Mouse (Mus musculus): Measurements from ENCODE around the gene Tmem269. TPM values are rescaled to one million over a fixed set of nuclear protein-coding genes. Genes with fewer than 3 reads are reported as not detected.

Tmem269 gene
- total RNA-seq (2021), result not detected
- long read RNA-seq, result 0 reads

GRCm38 (mm10) chr4:119218169-119218568 lies at the start of gene Tmem269:
Tmem269 (minus strand) TSS chr4:119218217.
- DNase-seq (ENCODE audit: low spot score in 2 of 2), result no peak

DNA sequence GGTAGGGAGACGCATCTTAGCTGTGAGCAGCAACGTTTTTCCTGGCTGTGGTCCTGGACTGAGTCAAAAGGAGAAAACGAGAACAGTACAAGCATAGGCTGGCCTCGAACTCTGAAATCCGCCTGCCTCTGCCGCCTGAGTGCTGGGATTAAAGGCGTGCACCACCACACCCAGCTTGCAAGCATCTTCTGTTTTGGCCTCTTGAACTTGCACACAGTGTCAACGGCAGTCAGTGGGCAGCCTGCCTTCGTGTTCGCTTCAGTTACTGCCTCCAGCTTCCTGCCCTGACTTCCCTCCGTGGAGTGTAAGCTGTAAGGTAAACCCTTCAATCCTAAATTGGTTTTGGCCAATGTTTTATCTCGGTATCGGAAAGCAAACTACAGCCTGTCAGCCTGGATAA lies 48.6 kb upstream of the Tmem269 start:
- no peak for DNase-seq (ENCODE audit: low spot score in 2 of 2)

GRCm38 (mm10) chr4:119263459-119263858 lies 45.4 kb upstream of the Tmem269 start:
- no peak for DNase-seq (ENCODE audit: low spot score in 2 of 2)

DNA sequence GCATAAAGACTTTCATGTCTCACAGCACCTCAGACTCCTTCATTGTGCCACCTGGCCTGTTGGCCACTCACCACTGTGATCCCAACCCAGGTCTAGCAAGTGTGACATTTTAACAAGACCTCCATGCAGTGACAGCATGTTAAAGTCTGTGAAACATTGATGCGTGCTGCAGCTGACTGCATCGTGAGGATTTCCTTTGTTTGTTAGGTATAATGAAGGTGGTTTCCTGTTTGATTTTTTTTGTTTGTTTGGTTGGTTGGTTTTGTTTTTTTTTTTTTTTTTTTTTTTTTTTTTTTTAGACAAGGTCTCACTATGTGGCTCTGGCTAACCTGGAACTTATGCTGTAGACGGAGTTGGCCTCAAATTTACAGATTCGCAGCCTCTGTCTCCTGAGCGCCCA lies 44.5 kb upstream of the Tmem269 start:
- DNase-seq (ENCODE audit: low spot score in 2 of 2), result no peak

- DNase-seq (ENCODE audit: low spot score in 2 of 2), result no peak
These were observed 43.2 kb upstream of the Tmem269 start for GRCm38 (mm10) chr4:119261087-119261713.

GRCm38 (mm10) chr4:119259344-119260254 lies 41.6 kb upstream of the Tmem269 start:
- no peak for DNase-seq (ENCODE audit: low spot score in 2 of 2)

DNA sequence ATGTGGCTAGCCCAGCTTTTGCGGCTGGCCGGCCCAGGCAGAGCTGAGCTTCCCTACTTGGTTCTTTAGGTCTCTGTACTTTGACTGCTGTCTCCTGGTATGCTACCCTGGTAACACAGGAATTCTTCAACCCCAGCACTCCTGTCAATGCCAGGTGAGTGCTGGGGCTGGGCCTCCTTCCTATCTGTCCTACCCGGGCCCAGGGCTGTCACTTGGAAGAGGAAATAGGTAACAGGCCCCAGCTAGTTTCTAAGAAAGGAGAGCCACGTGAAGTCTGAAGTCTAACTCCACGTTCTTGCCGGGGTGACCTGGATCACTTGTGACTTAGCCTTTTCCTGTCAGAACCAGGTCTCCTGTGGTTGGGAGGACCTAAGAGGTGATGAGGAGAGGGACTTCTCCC lies 39.1 kb upstream of the Tmem269 start:
- DNase-seq (ENCODE audit: low spot score in 2 of 2), result no peak

DNA sequence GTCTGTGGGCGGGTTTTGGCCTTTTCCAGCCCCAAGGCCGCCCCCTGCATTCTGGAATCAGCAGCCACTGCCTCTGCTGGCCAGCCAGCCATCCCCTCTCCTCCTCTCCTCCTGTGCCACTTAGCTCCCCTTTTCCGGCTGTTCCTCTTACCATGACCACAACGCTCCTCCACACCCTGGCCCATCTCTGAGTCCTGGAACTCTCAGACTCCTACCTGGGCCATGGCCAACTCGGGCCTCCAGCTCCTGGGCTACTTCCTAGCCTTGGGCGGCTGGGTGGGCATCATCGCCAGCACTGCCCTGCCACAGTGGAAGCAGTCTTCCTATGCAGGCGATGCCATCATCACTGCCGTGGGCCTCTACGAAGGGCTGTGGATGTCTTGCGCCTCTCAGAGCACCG lies 37.3 kb upstream of the Tmem269 start, which contains the start of gene Cldn19:
Gene Cldn19, plus strand, starts transcription at position 64 of the 400 bp plus-strand sequence.
- DNase-seq (ENCODE audit: low spot score in 2 of 2), result no peak

GRCm38 (mm10) chr4:119254012-119254618 lies 36.1 kb upstream of the Tmem269 start:
- peak in 1 of 2 experiments; percentile 22 for DNase-seq (ENCODE audit: low spot score in 2 of 2)

- DNase-seq (ENCODE audit: low spot score in 2 of 2), result no peak
These were observed 34.2 kb upstream of the Tmem269 start for GRCm38 (mm10) chr4:119252025-119252808.

DNA sequence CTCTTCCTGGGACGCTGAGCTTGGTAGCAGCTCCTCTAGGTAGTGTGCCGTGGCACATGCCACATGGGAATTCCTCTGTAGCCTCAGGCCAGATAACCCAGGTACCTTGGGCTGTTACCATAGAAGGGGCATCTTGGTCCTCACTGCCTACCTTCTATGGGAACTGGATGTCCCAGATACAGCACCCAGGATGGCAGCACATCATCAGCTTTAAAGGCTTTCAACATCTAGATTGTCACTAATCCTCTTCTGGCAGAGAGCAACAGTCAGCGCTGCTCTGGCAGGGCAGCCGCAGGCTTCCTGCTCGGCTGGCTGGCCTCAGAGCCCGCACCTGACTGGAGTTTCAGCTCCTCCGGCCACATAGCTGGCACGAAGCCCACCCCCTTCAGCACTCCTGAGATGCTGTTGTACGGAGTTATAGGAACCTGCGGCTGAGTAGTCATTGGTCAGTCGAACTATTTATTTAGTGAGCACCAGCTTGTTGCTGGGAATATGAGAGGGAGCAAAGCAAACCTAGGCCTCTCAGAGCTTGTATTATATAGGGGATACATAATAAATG lies 30.5 kb upstream of the Tmem269 start:
- no peak for DNase-seq (ENCODE audit: low spot score in 2 of 2)

DNA sequence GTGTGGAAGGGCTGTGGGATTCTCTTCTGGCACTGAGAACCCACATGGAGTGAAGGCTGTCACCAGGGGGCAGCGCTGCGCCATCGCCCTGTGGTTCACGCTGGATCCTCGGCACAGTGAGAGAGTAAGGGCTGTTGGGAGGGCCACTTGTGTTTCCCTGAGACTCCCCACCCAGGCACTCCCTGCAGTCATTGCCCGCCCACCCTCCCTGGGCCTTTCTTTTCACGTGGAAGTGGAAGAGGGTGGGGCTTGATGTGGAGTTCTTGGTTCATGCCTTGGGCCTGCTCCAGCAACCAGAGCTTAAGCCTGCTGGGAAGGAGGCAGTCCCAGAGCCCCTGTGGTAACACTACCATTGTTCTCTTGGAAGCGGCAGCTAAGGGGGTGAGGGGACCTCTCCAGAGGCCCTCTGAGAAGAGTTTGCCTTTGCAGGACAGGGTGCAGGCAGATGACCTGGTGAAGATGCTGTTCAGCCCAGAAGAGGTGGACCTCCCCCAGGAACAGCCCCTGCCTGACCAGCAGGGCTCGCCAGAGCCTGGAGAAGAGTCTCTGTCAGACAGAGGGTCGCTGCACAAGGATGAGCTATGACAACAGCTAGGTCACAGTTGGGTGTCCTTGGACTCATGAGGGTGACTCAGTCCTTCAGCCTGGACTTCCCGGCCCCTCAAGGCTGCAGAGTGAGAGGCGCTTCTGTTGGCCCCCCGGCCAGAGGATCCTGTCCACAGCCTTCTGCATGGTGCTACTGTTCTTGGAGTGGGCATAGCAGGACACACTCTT lies 29.6 kb upstream of the Tmem269 start:
- DNase-seq (ENCODE audit: low spot score in 2 of 2), result peak; percentile 73 to 81

DNA sequence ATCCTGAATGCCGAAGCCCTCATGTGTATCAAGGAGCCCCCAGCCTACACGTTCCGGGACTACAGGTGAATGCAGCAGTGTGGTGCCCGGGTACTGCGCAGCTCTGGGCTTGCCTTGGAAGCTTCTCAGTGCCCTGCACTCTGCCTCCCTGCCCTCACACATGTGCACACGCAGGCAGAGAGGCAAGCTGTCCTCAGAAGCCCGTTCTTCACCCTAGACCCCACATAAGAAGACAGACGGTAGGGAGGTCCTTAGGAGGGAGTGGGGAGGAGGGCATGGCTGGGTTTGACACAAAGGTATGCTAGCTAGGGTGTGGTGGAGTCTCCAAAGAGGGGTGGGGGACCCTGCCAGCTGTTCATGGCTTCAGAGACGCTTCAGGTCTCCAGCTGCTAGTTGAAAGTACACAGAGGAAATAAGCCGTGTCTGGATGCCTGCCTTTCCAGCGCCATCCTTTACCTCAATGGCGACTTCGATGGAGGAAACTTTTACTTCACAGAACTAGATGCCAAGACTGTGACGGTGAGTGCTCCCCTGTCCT lies 28.7 kb upstream of the Tmem269 start:
- no peak for DNase-seq (ENCODE audit: low spot score in 2 of 2)

DNA sequence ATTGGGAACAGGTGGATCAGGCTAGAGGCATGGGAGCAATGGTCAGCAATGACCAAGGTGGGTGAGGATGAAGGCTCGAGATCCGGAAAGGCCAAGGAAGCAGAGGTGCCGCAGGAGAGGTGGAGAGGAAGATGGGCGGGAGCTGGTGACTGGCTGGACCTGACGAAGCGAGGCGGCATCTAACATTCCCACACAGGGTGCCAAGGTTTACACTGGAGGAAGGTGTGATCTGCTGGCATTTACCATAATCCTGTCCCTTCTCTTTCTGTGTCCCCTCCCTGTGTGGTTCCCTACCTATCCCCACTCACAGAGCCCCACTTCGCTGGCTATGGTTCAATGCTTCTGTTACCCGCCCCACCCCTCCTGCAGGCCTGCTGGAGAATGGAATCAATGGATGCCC lies 27.9 kb upstream of the Tmem269 start:
- DNase-seq (ENCODE audit: low spot score in 2 of 2), result no peak

DNA sequence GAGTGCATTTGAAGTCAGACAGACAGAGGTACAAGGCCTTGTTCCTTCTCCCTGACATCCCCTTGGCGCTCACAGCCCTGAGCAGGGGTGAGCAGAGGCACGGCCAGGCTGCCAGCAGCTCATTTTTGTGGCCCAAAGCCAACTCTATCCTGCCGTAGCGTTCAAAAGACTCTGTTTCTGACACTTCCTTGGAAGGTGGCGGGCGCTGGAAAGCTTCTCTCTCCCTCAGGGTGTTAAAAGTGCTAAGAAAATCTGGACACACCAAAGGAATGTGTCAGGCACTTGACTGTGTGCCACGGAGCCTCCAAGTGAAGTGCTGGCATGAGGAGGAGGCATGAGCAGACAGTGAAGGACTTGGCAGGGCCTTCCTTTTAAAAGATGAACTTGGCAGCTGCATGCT lies 27.5 kb upstream of the Tmem269 start:
- no peak for DNase-seq (ENCODE audit: low spot score in 2 of 2)

DNA sequence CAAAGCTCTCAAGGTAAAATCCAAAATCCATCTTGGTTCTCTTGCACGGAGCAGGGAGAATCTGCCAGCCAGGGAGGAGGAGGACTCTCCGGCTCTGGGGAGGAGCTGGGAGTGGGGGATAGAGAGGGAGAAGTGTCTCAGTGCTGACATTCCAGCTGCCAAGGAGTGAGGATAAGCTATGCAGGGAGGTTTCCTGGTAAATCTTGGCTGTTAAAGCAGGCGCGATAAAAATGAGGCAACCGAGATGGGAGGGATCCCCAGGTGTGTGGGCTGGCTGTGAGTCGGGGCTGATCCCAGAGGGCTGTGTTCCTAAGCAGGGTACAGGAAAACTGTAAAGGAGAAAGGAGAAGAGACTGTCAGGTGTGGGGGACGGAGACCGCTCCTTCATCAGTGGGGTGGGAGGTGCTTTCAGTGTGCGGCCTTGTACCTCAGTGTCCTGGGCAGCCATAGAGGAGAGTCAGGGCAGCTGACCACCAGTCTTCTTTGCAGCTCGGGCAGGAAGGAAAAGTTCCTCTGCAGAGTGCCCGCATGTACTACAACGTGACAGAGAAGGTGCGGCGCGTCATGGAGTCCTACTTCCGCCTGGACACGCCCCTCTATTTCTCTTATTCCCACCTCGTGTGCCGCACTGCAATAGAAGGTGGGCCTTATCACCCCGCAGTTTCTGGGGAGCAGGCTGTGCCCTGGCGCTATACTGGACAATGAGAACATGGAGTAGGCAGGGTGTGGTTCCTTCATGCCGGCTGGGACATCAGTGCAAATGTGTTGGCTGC lies 26.6 kb upstream of the Tmem269 start:
- no peak for DNase-seq (ENCODE audit: low spot score in 2 of 2)

DNA sequence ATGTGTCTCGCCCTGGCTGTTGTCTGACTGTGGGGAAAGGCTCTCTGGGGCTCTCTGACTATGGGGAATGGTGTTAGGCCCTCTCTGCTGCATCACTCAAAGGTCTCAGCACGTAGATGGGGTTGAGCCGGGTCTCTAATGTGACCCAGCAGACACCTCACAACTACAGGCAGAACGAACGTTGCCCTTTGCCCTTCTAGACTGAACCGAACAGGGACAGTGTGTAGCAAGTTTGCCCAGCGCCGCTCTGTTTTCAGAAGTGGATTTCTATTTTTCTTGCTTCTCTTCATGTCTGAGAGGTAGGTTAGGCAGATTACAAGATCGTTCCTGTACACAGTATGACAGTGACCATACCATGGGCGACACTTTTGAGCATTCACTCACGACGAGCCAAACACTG lies 24.6 kb upstream of the Tmem269 start:
- no peak for DNase-seq (ENCODE audit: low spot score in 2 of 2)

DNA sequence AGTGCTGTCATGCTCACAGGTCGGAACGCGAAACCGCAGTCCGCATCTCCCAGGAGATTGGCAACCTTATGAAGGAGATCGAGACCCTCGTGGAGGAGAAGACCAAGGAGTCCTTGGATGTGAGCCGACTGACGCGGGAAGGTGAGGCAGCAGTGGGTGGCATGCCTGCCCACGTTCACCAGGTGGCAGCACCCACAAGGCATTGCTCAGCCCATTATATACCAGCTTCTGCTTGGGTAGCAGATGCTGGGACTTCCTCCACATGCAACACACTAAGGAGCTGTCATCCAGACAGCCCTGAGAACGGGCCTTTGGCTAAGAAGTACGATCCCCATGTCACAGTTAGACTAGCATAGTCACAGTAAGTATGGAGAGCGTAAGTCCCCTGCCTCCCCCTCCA lies 23.6 kb upstream of the Tmem269 start:
- peak; percentile 53 to 66 for DNase-seq (ENCODE audit: low spot score in 2 of 2)

DNA sequence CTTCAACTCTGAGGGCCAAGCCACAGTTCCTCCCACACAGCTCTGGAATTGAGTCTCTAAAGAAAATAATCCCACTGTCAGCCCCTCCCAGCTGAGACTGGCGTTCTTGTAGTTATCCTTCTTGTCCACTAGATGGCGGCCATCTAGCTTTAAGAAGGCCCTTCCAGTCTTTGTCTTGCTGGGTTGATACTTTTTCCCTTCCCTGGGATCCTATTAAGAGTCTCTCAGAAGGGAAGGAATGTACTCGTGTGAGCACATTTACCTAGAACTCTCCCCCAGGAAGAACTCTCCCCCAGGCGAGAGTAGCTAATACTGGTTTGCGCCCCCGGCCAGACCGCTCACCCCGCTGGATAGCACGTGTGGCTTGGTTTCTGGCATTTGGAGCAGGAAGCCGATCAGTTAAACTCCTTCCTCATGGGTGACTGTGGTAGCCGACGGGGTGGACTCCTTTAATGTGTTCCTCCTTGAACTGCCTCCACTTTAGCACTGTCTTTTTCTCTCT lies 21.2 kb upstream of the Tmem269 start:
- peak in 1 of 2 experiments; percentile 30 for DNase-seq (ENCODE audit: low spot score in 2 of 2)

Measured in layer of hippocampus, postnatal 10 days (tissue).